Mouse (Mus musculus) ES-Bruce4 (cell line): ENCODE data around the gene Kdm4c. TPM values are rescaled to one million over a fixed set of nuclear protein-coding genes. Genes with fewer than 3 reads are reported as not detected.

ENCODE experiments used
- H3K27ac ChIP-seq: 2 replicates; pipeline ENCODE4 v1.5.1; 2012; ENCODE audit warnings: low read length, inconsistent platforms; ENCODE audit not compliant: insufficient read depth
- H3K27me3 ChIP-seq: 2 replicates; pipeline ENCODE4 v1.6.1; 2012; ENCODE audit warnings: mild to moderate bottlenecking, low read length, inconsistent platforms; ENCODE audit not compliant: control insufficient read depth, poor library complexity, insufficient read depth, severe bottlenecking
- H3K36me3 ChIP-seq: 2 replicates; pipeline ENCODE4 v1.6.1; 2012; ENCODE audit warnings: inconsistent platforms, mild to moderate bottlenecking, low read length, moderate library complexity; ENCODE audit not compliant: control insufficient read depth, poor library complexity, insufficient read depth, severe bottlenecking
- H3K4me1 ChIP-seq: one replicate; pipeline ENCODE4 v1.8.1; 2011; ENCODE audit warnings: low read length; ENCODE audit not compliant: control insufficient read depth, insufficient read depth
- H3K4me3 ChIP-seq: 2 replicates; pipeline ENCODE4 v1.5.1; 2011; ENCODE audit warnings: low read depth, mild to moderate bottlenecking, low read length
- H3K9ac ChIP-seq: 2 replicates; pipeline ENCODE4 v1.6.1; 2012; ENCODE audit warnings: low read depth, mild to moderate bottlenecking, inconsistent platforms; ENCODE audit not compliant: poor library complexity, severe bottlenecking
- H3K9me3 ChIP-seq: replicated peaks from 2 replicates; pipeline ENCODE4 v1.6.1; 2012; ENCODE audit warnings: mild to moderate bottlenecking, low read length, inconsistent platforms; ENCODE audit not compliant: control insufficient read depth, poor library complexity, insufficient read depth, severe bottlenecking
- CTCF ChIP-seq: IDR thresholded peaks from one replicate; pipeline ENCODE4 v1.8.1; 2011; ENCODE audit warnings: low read depth, low read length
- EP300 ChIP-seq: IDR thresholded peaks from 2 replicates; pipeline ENCODE4 v1.6.1; 2011; ENCODE audit warnings: low read depth, low read length; ENCODE audit not compliant: insufficient read depth
- POLR2A ChIP-seq: IDR thresholded peaks from one replicate; pipeline ENCODE4 v1.8.1; 2011; ENCODE audit warnings: low read length; ENCODE audit not compliant: insufficient read depth
- polyA plus RNA-seq: library from polyadenylated mRNA; stranded (reverse); fragments of >200 nt; gene quantifications from 2 replicates; pipeline ENCODE4 v1.2.4, GENCODE M21; 2011; ENCODE audit warnings: low read depth; ENCODE audit not compliant: missing spikeins, insufficient read depth, insufficient read length

Gene Kdm4c
- polyA plus RNA-seq, 1 experiment: 67.5 TPM

GRCm38 (mm10) chr4:74259331-74259730 is 17.0 kb downstream of the Kdm4c start:
- peaks cover 7% of the 10 kb centered on the region for H3K36me3 ChIP-seq
- H3K4me3 ChIP-seq: no peak overlapping the region; the same call in 1 of the 2 replicates
- peak overlapping the region; percentile 12; the same call in 1 of the 2 replicates for H3K9ac ChIP-seq
- no peak for TF ChIP-seq EP300
- TF ChIP-seq POLR2A: no peak
- TF ChIP-seq CTCF: no peak
- H3K9me3 ChIP-seq: no peaks in the 10 kb centered on the region
- peak overlapping the region; percentile 100 for H3K27ac ChIP-seq
- H3K4me1 ChIP-seq: no peaks in the 10 kb centered on the region
- H3K27me3 ChIP-seq: no peaks in the 10 kb centered on the region

GRCm38 (mm10) chr4:74261879-74262278 is 19.6 kb downstream of the Kdm4c start:
- peak overlapping the region; percentile 0; the same call in 1 of the 2 replicates for H3K27ac ChIP-seq

GRCm38 (mm10) chr4:74264428-74264955 is 22.2 kb downstream of the Kdm4c start:
- Histone ChIP-seq H3K4me3 (no peak overlapping the region), H3K36me3 (peaks cover 24% of the 10 kb centered on the region), H3K9me3 (no peaks in the 10 kb centered on the region), H3K4me1 (no peaks in the 10 kb centered on the region), H3K9ac (no peak overlapping the region), H3K27ac (no peak overlapping the region; the same call in 1 of the 2 replicates), H3K27me3 (no peaks in the 10 kb centered on the region)
- no peak for TF ChIP-seq CTCF
- no peak for TF ChIP-seq EP300
- TF ChIP-seq POLR2A: no peak

More at GRCm38 (mm10) chr4:74261879-74262278, 19.6 kb downstream of the Kdm4c start:
- peaks cover 15% of the 10 kb centered on the region for H3K36me3 ChIP-seq
- H3K27me3 ChIP-seq: no peaks in the 10 kb centered on the region
- TF ChIP-seq CTCF (no peak), POLR2A (no peak), EP300 (no peak)
- no peak overlapping the region for H3K4me3 ChIP-seq
- H3K4me1 ChIP-seq: no peaks in the 10 kb centered on the region
- H3K9me3 ChIP-seq: no peaks in the 10 kb centered on the region
- H3K9ac ChIP-seq: no peak overlapping the region

GRCm38 (mm10) chr4:74271180-74271579 is 28.9 kb downstream of the Kdm4c start:
- Histone ChIP-seq H3K9ac (no peak overlapping the region), H3K27me3 (no peaks in the 10 kb centered on the region), H3K9me3 (no peaks in the 10 kb centered on the region), H3K27ac (no peak overlapping the region), H3K36me3 (peaks cover 31% of the 10 kb centered on the region), H3K4me1 (no peaks in the 10 kb centered on the region), H3K4me3 (no peak overlapping the region)
- TF ChIP-seq POLR2A (no peak), EP300 (no peak), CTCF (no peak)

GRCm38 (mm10) chr4:74277486-74277885 is 35.2 kb downstream of the Kdm4c start:
- Histone ChIP-seq H3K4me3 (no peak overlapping the region), H3K27me3 (no peaks in the 10 kb centered on the region), H3K27ac (no peak overlapping the region), H3K36me3 (peaks cover 11% of the 10 kb centered on the region), H3K9me3 (no peaks in the 10 kb centered on the region), H3K4me1 (no peaks in the 10 kb centered on the region), H3K9ac (no peak overlapping the region)
- TF ChIP-seq CTCF (no peak), POLR2A (no peak), EP300 (no peak)

DNA sequence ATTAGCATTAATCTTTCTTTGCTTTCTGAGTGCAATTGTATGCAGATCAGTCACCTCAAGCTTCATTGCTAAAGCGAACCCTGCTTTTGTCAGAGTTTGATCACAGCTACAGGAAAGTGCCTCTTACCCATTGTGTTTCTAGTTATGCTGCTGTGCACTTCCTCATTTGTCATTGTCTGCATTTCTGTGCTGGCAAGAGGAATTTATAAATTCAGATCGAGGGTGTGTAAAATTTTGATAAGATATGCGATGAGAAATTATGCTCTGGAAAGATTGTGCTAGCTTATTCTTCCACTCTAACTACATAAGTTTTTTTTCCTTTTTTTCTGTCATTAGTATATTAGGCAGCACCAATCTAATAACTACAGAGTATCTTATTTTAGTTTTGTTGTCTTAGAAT is 37.9 kb downstream of the Kdm4c start:
- no peaks in the 10 kb centered on the region for H3K9me3 ChIP-seq

More for the DNA sequence above, 37.9 kb downstream of the Kdm4c start:
- no peaks in the 10 kb centered on the region for H3K4me1 ChIP-seq
- H3K4me3 ChIP-seq: no peak overlapping the region
- no peak overlapping the region for H3K9ac ChIP-seq
- no peak for TF ChIP-seq POLR2A
- no peak for TF ChIP-seq EP300
- TF ChIP-seq CTCF: no peak
- H3K36me3 ChIP-seq: peaks cover 14% of the 10 kb centered on the region
- H3K27me3 ChIP-seq: no peaks in the 10 kb centered on the region
- H3K27ac ChIP-seq: no peak overlapping the region
